Mouse (Mus musculus): ENCODE results near the gene Atp6v1e2. TPM values are rescaled to one million over a fixed set of nuclear protein-coding genes. Genes with fewer than 3 reads are reported as not detected.

Atp6v1e2 gene
- polyA plus RNA-seq, 1 experiment from 2014 or later: not detected

- Histone ChIP-seq H3K4me2 (ENCODE audit: low read length) (no peak overlapping the region), H3K4me1 (replicated peaks; ENCODE audit: insufficient read depth, low read length) (no peaks in the 10 kb centered on the region)
- DNase-seq (ENCODE audit: low spot score): no peak
Measured at GRCm38 (mm10) chr17:86929981-86930380, 17.7 kb downstream of the Atp6v1e2 start.

DNA sequence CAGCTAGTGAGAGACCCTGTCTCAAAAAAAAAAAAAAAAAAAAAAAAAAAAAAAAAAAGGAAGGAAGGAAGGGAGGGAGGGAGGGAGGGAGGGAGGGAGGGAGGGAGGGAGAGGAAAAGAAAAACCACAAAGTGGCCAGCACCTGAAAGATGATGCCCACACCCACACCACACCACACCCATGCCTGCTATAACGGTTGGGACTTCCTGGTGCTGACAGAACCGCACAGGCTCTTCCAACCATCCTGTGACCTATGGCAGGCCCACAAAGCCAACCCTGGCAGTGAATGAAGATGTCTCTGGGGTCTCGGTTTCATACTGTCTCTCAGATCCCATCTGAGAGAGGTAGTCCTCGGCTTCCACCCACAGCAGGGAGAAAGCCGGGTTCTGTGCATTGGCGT, 18.3 kb downstream of the Atp6v1e2 start:
- no peaks in the 10 kb centered on the region for H3K4me1 ChIP-seq (replicated peaks; ENCODE audit: insufficient read depth, low read length)
- WGBS: 77% methylated on average over 6 of the region's 6 CpGs
- no peak overlapping the region for H3K4me2 ChIP-seq (ENCODE audit: low read length)
- no peak overlapping the region for H3K9ac ChIP-seq (ENCODE audit: low read depth, low read length)
- H3K4me3 ChIP-seq (replicated peaks; ENCODE audit: low read depth, low read length): no peak overlapping the region
- H3K36me3 ChIP-seq (ENCODE audit: insufficient read depth, low read length): no peaks in the 10 kb centered on the region
- no peak for ATAC-seq (replicated peaks; ENCODE audit: low FRiP score, low read depth)
- H3K27me3 ChIP-seq (ENCODE audit: insufficient read depth, low read length): no peaks in the 10 kb centered on the region
- no peak overlapping the region for H3K27ac ChIP-seq
- DNase-seq (ENCODE audit: low spot score): no peak
- H3K9me3 ChIP-seq (replicated peaks; ENCODE audit: low read length): no peaks in the 10 kb centered on the region; the same call in 1 of the 2 replicates
- TF ChIP-seq CTCF (IDR thresholded peaks at IDR 0.05; ENCODE audit: low read depth): no peak

More at GRCm38 (mm10) chr17:86929981-86930380, 17.7 kb downstream of the Atp6v1e2 start:
- Histone ChIP-seq H3K36me3 (ENCODE audit: insufficient read depth, low read length) (no peaks in the 10 kb centered on the region), H3K27ac (no peak overlapping the region), H3K27me3 (ENCODE audit: insufficient read depth, low read length) (no peaks in the 10 kb centered on the region), H3K9me3 (replicated peaks; ENCODE audit: low read length) (no peaks in the 10 kb centered on the region; the same call in 1 of the 2 replicates), H3K9ac (ENCODE audit: low read depth, low read length) (no peak overlapping the region), H3K4me3 (replicated peaks; ENCODE audit: low read depth, low read length) (no peak overlapping the region)
- TF ChIP-seq CTCF (IDR thresholded peaks at IDR 0.05; ENCODE audit: low read depth): no peak
- no peak for ATAC-seq (replicated peaks; ENCODE audit: low FRiP score, low read depth)

DNA sequence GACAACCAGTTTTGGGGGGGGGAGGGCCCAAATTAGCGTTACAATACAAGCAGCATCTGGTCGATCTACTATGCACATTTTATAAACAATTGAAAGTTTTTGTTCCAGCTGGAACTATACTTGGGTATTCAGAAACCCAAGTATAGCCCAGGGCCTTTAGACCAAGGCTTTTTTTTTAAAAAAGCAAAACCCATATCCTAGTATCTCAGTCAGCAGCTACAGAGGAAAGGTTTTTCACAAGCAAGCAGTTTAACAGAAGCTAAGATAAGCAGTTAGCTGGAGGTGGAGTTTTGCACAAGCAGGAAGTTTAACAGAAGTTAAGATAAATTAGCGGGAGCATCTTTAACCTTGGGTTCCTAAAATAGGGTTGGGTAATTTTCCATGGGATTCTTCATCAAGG, 20.9 kb downstream of the Atp6v1e2 start:
- Histone ChIP-seq H3K4me2 (ENCODE audit: low read length) (no peak overlapping the region), H3K9ac (ENCODE audit: low read depth, low read length) (no peak overlapping the region), H3K4me1 (replicated peaks; ENCODE audit: insufficient read depth, low read length) (no peaks in the 10 kb centered on the region), H3K27ac (no peak overlapping the region), H3K9me3 (replicated peaks; ENCODE audit: low read length) (no peaks in the 10 kb centered on the region; the same call in 1 of the 2 replicates), H3K4me3 (replicated peaks; ENCODE audit: low read depth, low read length) (no peak overlapping the region), H3K27me3 (ENCODE audit: insufficient read depth, low read length) (no peaks in the 10 kb centered on the region), H3K36me3 (ENCODE audit: insufficient read depth, low read length) (no peaks in the 10 kb centered on the region)
- TF ChIP-seq CTCF (IDR thresholded peaks at IDR 0.05; ENCODE audit: low read depth): no peak
- WGBS: 91% methylated on average over 3 of the region's 3 CpGs
- no peak for ATAC-seq (replicated peaks; ENCODE audit: low FRiP score, low read depth)
- no peak for DNase-seq (ENCODE audit: low spot score)

GRCm38 (mm10) chr17:86924679-86925078, 23.0 kb downstream of the Atp6v1e2 start:
- Histone ChIP-seq H3K4me1 (replicated peaks; ENCODE audit: insufficient read depth, low read length) (no peaks in the 10 kb centered on the region), H3K4me2 (ENCODE audit: low read length) (no peak overlapping the region), H3K27ac (no peak overlapping the region), H3K9me3 (replicated peaks; ENCODE audit: low read length) (no peaks in the 10 kb centered on the region; the same call in 1 of the 2 replicates), H3K27me3 (ENCODE audit: insufficient read depth, low read length) (no peaks in the 10 kb centered on the region), H3K4me3 (replicated peaks; ENCODE audit: low read depth, low read length) (no peak overlapping the region), H3K36me3 (ENCODE audit: insufficient read depth, low read length) (no peaks in the 10 kb centered on the region), H3K9ac (ENCODE audit: low read depth, low read length) (no peak overlapping the region)
- DNase-seq (ENCODE audit: low spot score) (no peak), ATAC-seq (replicated peaks; ENCODE audit: low FRiP score, low read depth) (no peak)
- 67% methylated on average over 3 of the region's 3 CpGs for WGBS
- TF ChIP-seq CTCF (IDR thresholded peaks at IDR 0.05; ENCODE audit: low read depth): no peak

- Histone ChIP-seq H3K4me1 (replicated peaks; ENCODE audit: insufficient read depth, low read length) (no peaks in the 10 kb centered on the region), H3K27ac (no peak overlapping the region), H3K4me3 (replicated peaks; ENCODE audit: low read depth, low read length) (no peak overlapping the region), H3K9ac (ENCODE audit: low read depth, low read length) (no peak overlapping the region), H3K27me3 (ENCODE audit: insufficient read depth, low read length) (no peaks in the 10 kb centered on the region), H3K9me3 (replicated peaks; ENCODE audit: low read length) (no peaks in the 10 kb centered on the region), H3K4me2 (ENCODE audit: low read length) (no peak overlapping the region), H3K36me3 (ENCODE audit: insufficient read depth, low read length) (no peaks in the 10 kb centered on the region)
- 45% methylated on average over 11 of the region's 11 CpGs for WGBS
- ATAC-seq (replicated peaks; ENCODE audit: low FRiP score, low read depth) (no peak), DNase-seq (ENCODE audit: low spot score) (no peak)
- TF ChIP-seq CTCF (IDR thresholded peaks at IDR 0.05; ENCODE audit: low read depth): no peak
Measured at GRCm38 (mm10) chr17:86919729-86920128, 28.0 kb downstream of the Atp6v1e2 start.

DNA sequence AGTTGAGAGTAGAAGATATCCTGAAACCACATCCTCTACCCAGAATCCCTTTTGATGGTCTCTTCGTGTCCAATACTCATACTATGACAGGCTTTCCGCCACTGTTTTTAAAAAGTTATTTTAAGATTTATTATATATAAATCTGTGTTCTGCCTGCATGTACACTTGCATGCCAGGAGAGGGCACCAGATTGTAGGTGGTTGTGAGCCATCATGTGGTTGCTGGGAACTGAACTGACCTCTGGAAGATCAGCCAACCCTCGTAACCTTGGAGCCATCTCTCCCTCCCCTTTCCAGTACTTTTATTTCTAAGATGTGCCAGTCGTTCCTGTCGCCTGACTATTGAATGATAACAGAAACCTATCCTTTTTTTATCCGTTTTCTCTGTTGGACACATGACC, 28.9 kb downstream of the Atp6v1e2 start:
- Histone ChIP-seq H3K4me2 (ENCODE audit: low read length) (no peak overlapping the region), H3K27me3 (ENCODE audit: insufficient read depth, low read length) (no peaks in the 10 kb centered on the region), H3K27ac (no peak overlapping the region), H3K9ac (ENCODE audit: low read depth, low read length) (no peak overlapping the region), H3K36me3 (ENCODE audit: insufficient read depth, low read length) (no peaks in the 10 kb centered on the region), H3K4me1 (replicated peaks; ENCODE audit: insufficient read depth, low read length) (no peaks in the 10 kb centered on the region), H3K9me3 (replicated peaks; ENCODE audit: low read length) (no peaks in the 10 kb centered on the region), H3K4me3 (replicated peaks; ENCODE audit: low read depth, low read length) (no peak overlapping the region)
- peak; percentile 74 for TF ChIP-seq CTCF (IDR thresholded peaks at IDR 0.05; ENCODE audit: low read depth)
- no peak for ATAC-seq (replicated peaks; ENCODE audit: low FRiP score, low read depth)
- WGBS: 72% methylated on average over 6 of the region's 6 CpGs
- peak; percentile 31 for DNase-seq (ENCODE audit: low spot score)

DNA sequence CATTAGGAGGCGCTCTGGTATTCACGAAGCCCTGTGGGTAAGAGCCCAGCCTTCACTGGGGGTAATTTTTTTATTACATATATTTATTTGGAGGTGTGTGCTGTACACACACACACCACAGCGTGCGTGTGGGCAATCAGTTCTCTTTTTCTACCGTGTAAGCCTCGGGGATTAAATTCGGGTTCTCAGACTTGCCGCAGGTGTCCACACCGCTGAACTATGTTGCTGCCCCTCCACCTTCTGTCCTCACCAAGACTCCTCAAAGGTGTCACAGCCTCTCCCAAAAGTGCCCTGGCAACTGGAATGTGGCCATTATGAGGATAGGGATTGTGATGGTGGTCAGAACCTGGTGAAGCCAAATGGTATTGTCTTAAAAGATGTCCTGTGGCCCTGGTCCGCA, 30.6 kb downstream of the Atp6v1e2 start, which contains the start of gene Tmem247:
Gene Tmem247, plus strand, starts transcription at position 301 of the 400 bp plus-strand sequence.
- no peak within 1 kb of the TSS for H3K9ac ChIP-seq (ENCODE audit: low read depth, low read length)
- TF ChIP-seq CTCF (IDR thresholded peaks at IDR 0.05; ENCODE audit: low read depth): no peak
- H3K27me3 ChIP-seq (ENCODE audit: insufficient read depth, low read length): no peaks in the 10 kb centered on the region
- DNase-seq (ENCODE audit: low spot score) (no peak), ATAC-seq (replicated peaks; ENCODE audit: low FRiP score, low read depth) (no peak)
- H3K4me2 ChIP-seq (ENCODE audit: low read length): no peak within 1 kb of the TSS
- no peak within 1 kb of the TSS for H3K4me3 ChIP-seq (replicated peaks; ENCODE audit: low read depth, low read length)
- no peak within 1 kb of the TSS for H3K27ac ChIP-seq
- WGBS: 92% methylated on average over 10 of the region's 10 CpGs
- H3K9me3 ChIP-seq (replicated peaks; ENCODE audit: low read length): no peaks in the 10 kb centered on the region
- no peaks in the 10 kb centered on the region for H3K4me1 ChIP-seq (replicated peaks; ENCODE audit: insufficient read depth, low read length)
- H3K36me3 ChIP-seq (ENCODE audit: insufficient read depth, low read length): no peaks in the 10 kb centered on the region
